7 mouse cellular contexts compared by ENCODE assay signal in the genomic region with DNA sequence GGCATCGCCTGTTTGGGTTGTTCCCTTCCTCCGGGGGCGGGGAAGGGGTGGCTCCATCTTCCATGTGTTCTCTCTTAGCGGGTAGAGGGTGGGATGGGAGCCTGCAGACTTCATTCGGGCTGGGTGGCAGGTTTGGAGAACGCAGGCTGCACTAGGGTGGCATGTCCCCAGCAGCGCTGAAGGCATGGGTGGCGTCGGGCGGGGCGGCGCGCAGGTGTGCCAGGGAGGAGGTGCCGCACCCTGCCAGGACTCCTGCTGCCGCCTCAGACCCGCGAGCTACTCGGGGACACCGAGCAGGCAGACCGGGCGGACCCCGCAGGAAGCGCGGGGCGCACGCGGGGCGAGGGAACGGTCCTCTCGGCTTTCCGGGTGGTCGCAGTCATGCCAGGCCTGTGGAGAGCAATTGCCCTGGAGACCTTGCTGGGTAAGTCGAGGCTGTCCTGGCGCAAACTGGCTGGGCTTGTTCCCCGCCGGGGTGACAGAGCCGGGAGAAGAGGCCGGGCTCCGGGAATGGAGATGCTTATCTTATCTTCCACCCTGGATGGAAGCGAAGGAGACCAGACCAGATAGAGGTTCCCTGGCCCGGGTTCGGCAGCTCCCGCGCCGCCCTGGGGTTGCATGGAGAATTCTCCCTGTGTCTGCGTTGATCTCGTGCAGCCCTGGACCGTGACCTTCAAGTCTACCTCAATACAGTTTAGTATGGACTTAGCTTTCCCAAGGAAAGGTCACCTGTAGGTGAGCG. TPM values are rescaled to one million over a fixed set of nuclear protein-coding genes. Genes with fewer than 3 reads are reported as not detected.
DNase-seq lines count a peak whose midpoint lies in the region; ATAC-seq and TF ChIP-seq lines count a peak whose summit lies in the region.

A gene (plus strand): TSS at position 95 of the 742 bp plus-strand sequence.

- DNase-seq in lung, adult 2 months = no peak
- DNase-seq in forebrain, embryonic 14.5 days (ENCODE audit: low spot score) = no peak
- DNase-seq in mesoderm, embryonic 11.5 days (ENCODE audit: low read depth, low spot score) = peak; percentile 16
- DNase-seq in ovary, postnatal 14 days (ENCODE audit: low spot score) = no peak

- peak; percentile 46; the same call in 1 of the 2 replicates for ATAC-seq in lung, embryonic 15.5 days (ENCODE audit: borderline replicate concordance, extremely low read depth, low FRiP score, low TSS enrichment)
- no peak for ATAC-seq in forebrain, embryonic 14.5 days
- peak; percentile 33; the same call in 1 of the 2 replicates for ATAC-seq in intestine, embryonic 16.5 days
- no peak for ATAC-seq in stomach, embryonic 15.5 days (ENCODE audit: insufficient read depth, low FRiP score, low read depth)

- TF ChIP-seq POLR2A in lung, adult 2 months (IDR thresholded peaks at IDR 0.05; ENCODE audit: borderline replicate concordance, extremely low read depth, low read depth, low read length) = no peak

- H3K4me3 ChIP-seq in lung, embryonic 15.5 days = peak within 1 kb of the TSS; percentile 24
- no peak within 1 kb of the TSS for H3K4me3 ChIP-seq in lung, adult 2 months (replicated peaks; ENCODE audit: extremely low read depth, low read depth, low read length)
- peak within 1 kb of the TSS; percentile 23 for H3K4me3 ChIP-seq in forebrain, embryonic 14.5 days (ENCODE audit: low read depth, low read length)
- peak within 1 kb of the TSS; percentile 41 for H3K4me3 ChIP-seq in intestine, embryonic 16.5 days (ENCODE audit: low read length)
- peak within 1 kb of the TSS; percentile 32 for H3K4me3 ChIP-seq in stomach, embryonic 15.5 days (replicated peaks)

- H3K4me2 ChIP-seq in lung, embryonic 15.5 days = peak within 1 kb of the TSS; percentile 59
- peak within 1 kb of the TSS; percentile 56 for H3K4me2 ChIP-seq in forebrain, embryonic 14.5 days (ENCODE audit: low read length)
- H3K4me2 ChIP-seq in intestine, embryonic 16.5 days (ENCODE audit: low read depth, low read length) = peak within 1 kb of the TSS; percentile 71
- H3K4me2 ChIP-seq in stomach, embryonic 15.5 days = peak within 1 kb of the TSS; percentile 64

- 2% methylated on average over 49 of the region's 49 CpGs for WGBS in lung, embryonic 15.5 days
- WGBS in lung, adult 2 months = 3% methylated on average over 49 of the region's 49 CpGs
- 2% methylated on average over 48 of the region's 49 CpGs for WGBS in forebrain, embryonic 14.5 days
- WGBS in intestine, embryonic 16.5 days = 2% methylated on average over 49 of the region's 49 CpGs
- 2% methylated on average over 49 of the region's 49 CpGs for WGBS in stomach, embryonic 15.5 days

- no peaks in the 10 kb centered on the region for H3K36me3 ChIP-seq in lung, embryonic 15.5 days
- H3K36me3 ChIP-seq in forebrain, embryonic 14.5 days (ENCODE audit: control insufficient read depth, insufficient read depth, low read length) = no peaks in the 10 kb centered on the region
- H3K36me3 ChIP-seq in intestine, embryonic 16.5 days (ENCODE audit: control insufficient read depth, insufficient read depth, low read length) = no peaks in the 10 kb centered on the region
- no peaks in the 10 kb centered on the region for H3K36me3 ChIP-seq in stomach, embryonic 15.5 days

- TF ChIP-seq CTCF in lung, adult 2 months (IDR thresholded peaks at IDR 0.05; ENCODE audit: insufficient read depth, low read length) = no peak

- peaks cover 52% of the 10 kb centered on the region for H3K27me3 ChIP-seq in lung, embryonic 15.5 days
- peaks cover 24% of the 10 kb centered on the region for H3K27me3 ChIP-seq in forebrain, embryonic 14.5 days (replicated peaks; ENCODE audit: control insufficient read depth, insufficient read depth, low read length)
- H3K27me3 ChIP-seq in intestine, embryonic 16.5 days (replicated peaks; ENCODE audit: control insufficient read depth, insufficient read depth, low read length) = peaks cover 23% of the 10 kb centered on the region
- peaks cover 27% of the 10 kb centered on the region for H3K27me3 ChIP-seq in stomach, embryonic 15.5 days (replicated peaks)

- H3K9me3 ChIP-seq in lung, embryonic 15.5 days = no peaks in the 10 kb centered on the region
- no peaks in the 10 kb centered on the region for H3K9me3 ChIP-seq in forebrain, embryonic 14.5 days (replicated peaks; ENCODE audit: control insufficient read depth, low read length)
- no peaks in the 10 kb centered on the region for H3K9me3 ChIP-seq in intestine, embryonic 16.5 days (ENCODE audit: control insufficient read depth, low read length)
- H3K9me3 ChIP-seq in stomach, embryonic 15.5 days = no peaks in the 10 kb centered on the region

- H3K9ac ChIP-seq in lung, embryonic 15.5 days = no peak within 1 kb of the TSS
- H3K9ac ChIP-seq in forebrain, embryonic 14.5 days (ENCODE audit: low read length) = peak within 1 kb of the TSS; percentile 21; the same call in 1 of the 2 replicates
- H3K9ac ChIP-seq in intestine, embryonic 16.5 days (ENCODE audit: low read depth, low read length) = peak within 1 kb of the TSS; percentile 37
- H3K9ac ChIP-seq in stomach, embryonic 15.5 days = no peak within 1 kb of the TSS

- peaks cover 9% of the 10 kb centered on the region for H3K4me1 ChIP-seq in lung, embryonic 15.5 days
- no peaks in the 10 kb centered on the region for H3K4me1 ChIP-seq in lung, adult 2 months (ENCODE audit: control insufficient read depth, insufficient read depth, low read length)
- H3K4me1 ChIP-seq in forebrain, embryonic 14.5 days (ENCODE audit: control insufficient read depth, insufficient read depth, low read length) = peaks cover 7% of the 10 kb centered on the region; the same call in 1 of the 2 replicates
- H3K4me1 ChIP-seq in intestine, embryonic 16.5 days (ENCODE audit: control insufficient read depth, insufficient read depth, low read length) = peaks cover 8% of the 10 kb centered on the region
- H3K4me1 ChIP-seq in stomach, embryonic 15.5 days = peaks cover 9% of the 10 kb centered on the region

- H3K27ac ChIP-seq in lung, embryonic 15.5 days = no peak within 1 kb of the TSS
- H3K27ac ChIP-seq in forebrain, embryonic 14.5 days (ENCODE audit: low read depth, low read length) = no peak within 1 kb of the TSS
- H3K27ac ChIP-seq in intestine, embryonic 16.5 days (ENCODE audit: low read length) = no peak within 1 kb of the TSS
- no peak within 1 kb of the TSS for H3K27ac ChIP-seq in stomach, embryonic 15.5 days

RNA-seq across cellular contexts. Expression of the gene that starts here (rescaled TPM):
- polyA plus RNA-seq in lung, embryonic 15.5 days (2015; fragmentation: Nextera tagmentation; extraction: Ambion mirVana) = not detected in 2 replicates
- 0.06 and 0.78 TPM in 2 replicates for polyA plus RNA-seq in lung, adult 2 months (2012; rRNA removed)
- 0.26 TPM in 1 of 2 replicates, not detected in the other for polyA plus RNA-seq in forebrain, embryonic 14.5 days (2014; fragmentation: Nextera tagmentation; extraction: Ambion mirVana)
- 0.13 and 0.16 TPM in 2 replicates for polyA plus RNA-seq in intestine, embryonic 16.5 days (2015; fragmentation: Nextera tagmentation; extraction: Ambion mirVana)
- polyA plus RNA-seq in stomach, embryonic 15.5 days (2015; fragmentation: Nextera tagmentation; extraction: Ambion mirVana) = 1.1 and 1.9 TPM in 2 replicates

Comparison
In these comparisons a context has a peak if more than half of its experiments do, and no peak if none do; other contexts are left out.
1. Peak in ATAC-seq, H3K4me3 ChIP-seq and H3K4me2 ChIP-seq in lung, embryonic 15.5 days; RNA of the gene not detected or under 1 TPM.
2. Peak in ATAC-seq, H3K4me3 ChIP-seq, H3K9ac ChIP-seq and H3K4me2 ChIP-seq in intestine, embryonic 16.5 days; RNA of the gene not detected or under 1 TPM.